Mouse (Mus musculus) liver, embryonic 14.5 days (tissue): ENCODE results near the gene Rbm25.

Experiments used
- CTCF ChIP-seq: IDR thresholded peaks from 2 replicates; pipeline ENCODE4 v1.5.1; 2016; ENCODE audit warnings: antibody characterized with exemption, low read depth, control low read depth
- EP300 ChIP-seq: IDR thresholded peaks from 2 replicates; pipeline ENCODE4 v1.6.1; 2016; ENCODE audit warnings: antibody characterized with exemption, low read depth

DNA sequence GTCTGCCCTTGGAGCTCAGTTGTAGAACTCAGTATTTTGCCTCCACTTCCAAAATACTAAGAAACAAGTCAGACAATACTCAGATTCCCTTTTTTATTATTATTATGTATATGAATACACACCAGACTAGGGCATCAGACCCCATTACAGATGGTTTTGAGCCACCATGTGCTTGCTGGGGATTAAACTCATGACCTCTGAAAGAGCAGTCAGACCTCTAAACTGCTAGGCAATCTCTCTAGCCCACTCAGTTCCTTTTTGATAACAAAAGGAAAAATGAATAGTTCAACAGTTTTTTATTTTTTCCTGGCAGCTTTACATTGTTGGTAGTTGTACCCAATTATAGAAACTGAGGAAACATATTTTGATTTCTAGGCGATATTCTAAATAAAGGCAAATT is 54.4 kb downstream of the Rbm25 start:
- TF ChIP-seq CTCF (no peak), EP300 (no peak)
